Mouse (Mus musculus): ENCODE measurements at regions not wholly inside any gene's neighbourhood (a gene's known extent, or its start where the extent isn't known, plus 50 kb on each side); places are given as distances from the start of the nearest gene placed in this dataset.
A peak's percentile ranks its signal among the peaks of the same experiment; 100 is the strongest.

GRCm38 (mm10) chr8:114052426-114052825, 80.9 kb upstream of the Nudt7 start:
- DNase-seq (ENCODE audit: low read depth, low spot score) = no peak

- DNase-seq (ENCODE audit: low read depth, low spot score) = no peak
Observed at GRCm38 (mm10) chr8:114063566-114063965, 69.8 kb upstream of the Nudt7 start.

GRCm38 (mm10) chr8:114072330-114072729, 61.0 kb upstream of the Nudt7 start:
- DNase-seq (ENCODE audit: low read depth, low spot score) = no peak

GRCm38 (mm10) chr8:114074122-114074521, 59.2 kb upstream of the Nudt7 start:
- DNase-seq (ENCODE audit: low read depth, low spot score) = no peak

- DNase-seq (ENCODE audit: low read depth, low spot score) = no peak
Observed at GRCm38 (mm10) chr8:114076701-114077100, 56.7 kb upstream of the Nudt7 start.

GRCm38 (mm10) chr8:114081049-114081756, 52.2 kb upstream of the Nudt7 start:
- DNase-seq (ENCODE audit: low read depth, low spot score) = peak; percentile 32

- no peak for DNase-seq (ENCODE audit: low read depth, low spot score)
Observed at GRCm38 (mm10) chr8:114081757-114082059, 51.6 kb upstream of the Nudt7 start.

All from retina, adult 2 months (tissue).